Mouse (Mus musculus) embryo, embryonic 11.5 days (tissue): ENCODE data around the gene Dohh.

ENCODE experiments used
- DNase-seq: peaks from one replicate; pipeline ENCODE4 v3.0.0-alpha.2; 2012; ENCODE audit warnings: low read depth, low spot score

The Dohh gene

DNA sequence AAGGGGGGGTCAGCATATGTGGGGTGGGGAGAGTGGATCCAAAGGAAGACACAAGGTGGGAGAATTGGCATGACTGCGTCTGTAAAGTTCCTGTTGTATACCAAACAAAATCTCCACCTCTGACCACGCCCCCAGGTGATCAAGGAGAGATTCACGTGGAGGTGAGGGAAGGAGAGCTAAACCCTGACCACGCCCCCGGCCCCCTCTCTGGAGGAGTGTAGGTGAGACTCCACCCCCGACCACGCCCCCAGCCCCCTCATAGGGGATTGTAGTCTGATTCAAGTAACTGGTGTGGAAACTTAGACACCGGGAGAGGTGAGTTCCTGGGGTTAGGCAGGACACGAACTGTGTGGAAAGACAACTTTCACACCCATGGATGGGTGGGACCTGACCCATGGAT is 19.9 kb downstream of the Dohh start:
- no peak for DNase-seq

GRCm38 (mm10) chr10:81404720-81405119 is 20.5 kb downstream of the Dohh start:
- no peak for DNase-seq

- DNase-seq = no peak
Observed at GRCm38 (mm10) chr10:81405588-81406201, 21.5 kb downstream of the Dohh start.

GRCm38 (mm10) chr10:81406504-81407440 is 22.5 kb downstream of the Dohh start:
- DNase-seq = no peak

GRCm38 (mm10) chr10:81407539-81408423 is 23.6 kb downstream of the Dohh start:
- DNase-seq = no peak

GRCm38 (mm10) chr10:81408424-81408729 is 24.1 kb downstream of the Dohh start:
- no peak for DNase-seq

DNA sequence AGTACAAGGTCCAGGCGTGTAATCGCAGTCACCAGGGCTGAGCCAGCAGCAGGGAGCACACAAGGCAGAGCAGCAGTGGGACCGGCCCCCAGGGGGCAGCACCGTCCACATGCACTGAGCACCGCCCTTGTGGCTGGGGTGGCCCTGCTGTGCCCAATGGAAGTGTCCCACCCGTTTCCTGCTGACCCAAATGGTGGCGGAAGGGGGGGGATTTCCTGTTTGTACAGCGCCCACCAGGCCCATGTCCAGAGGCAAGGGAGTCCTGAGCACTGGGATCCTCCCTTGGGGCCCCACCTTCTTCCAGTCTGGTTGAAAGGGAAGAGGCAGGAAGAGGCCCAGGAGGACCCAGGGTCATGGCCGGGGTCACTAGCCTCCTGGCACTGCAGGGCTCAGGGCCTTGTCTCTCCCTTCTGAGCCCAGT is 24.7 kb downstream of the Dohh start:
- no peak for DNase-seq

DNA sequence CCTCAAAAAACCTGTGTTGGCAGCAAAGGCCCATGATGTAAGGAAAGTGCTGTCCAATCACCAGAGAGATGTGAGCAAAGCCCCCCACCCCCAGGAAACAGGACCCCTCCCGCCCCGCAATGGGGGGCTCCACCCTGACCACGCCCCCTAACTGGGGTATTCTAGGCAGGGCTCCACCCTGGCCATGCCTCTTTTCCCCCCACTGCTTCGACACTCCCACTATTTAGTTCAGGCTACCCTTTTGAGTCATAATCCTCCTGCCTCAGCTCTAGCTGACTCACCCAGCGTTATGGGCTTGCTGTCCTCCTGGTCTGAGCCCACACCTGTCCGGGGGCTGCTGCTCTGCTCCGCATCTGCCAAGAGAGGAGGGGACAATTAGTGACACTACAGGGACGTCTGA is 25.1 kb downstream of the Dohh start:
- no peak for DNase-seq

DNA sequence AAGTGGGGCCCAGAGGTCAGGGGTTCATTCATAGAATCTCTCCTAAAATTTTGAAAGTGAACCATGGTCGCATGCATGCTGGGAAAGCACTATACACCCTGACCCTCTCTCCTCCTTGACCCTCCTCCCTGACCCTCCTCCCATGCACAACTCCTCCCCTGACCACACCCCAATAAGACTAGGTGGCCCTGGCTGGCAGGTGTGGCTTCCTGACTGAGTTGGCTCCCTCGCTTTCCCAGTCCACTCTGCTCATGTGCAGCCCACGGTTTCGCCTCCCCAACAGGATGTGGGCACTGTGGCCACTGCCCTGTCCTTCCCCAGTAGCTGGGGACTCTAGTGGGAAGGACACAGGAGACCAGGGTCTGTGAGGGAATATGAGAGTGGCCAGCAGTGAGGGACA is 26.1 kb downstream of the Dohh start:
- DNase-seq = no peak

- DNase-seq = no peak
Observed at GRCm38 (mm10) chr10:81410981-81411380, 26.8 kb downstream of the Dohh start.

- DNase-seq = no peak
Observed at GRCm38 (mm10) chr10:81411471-81412400, 27.5 kb downstream of the Dohh start.

DNA sequence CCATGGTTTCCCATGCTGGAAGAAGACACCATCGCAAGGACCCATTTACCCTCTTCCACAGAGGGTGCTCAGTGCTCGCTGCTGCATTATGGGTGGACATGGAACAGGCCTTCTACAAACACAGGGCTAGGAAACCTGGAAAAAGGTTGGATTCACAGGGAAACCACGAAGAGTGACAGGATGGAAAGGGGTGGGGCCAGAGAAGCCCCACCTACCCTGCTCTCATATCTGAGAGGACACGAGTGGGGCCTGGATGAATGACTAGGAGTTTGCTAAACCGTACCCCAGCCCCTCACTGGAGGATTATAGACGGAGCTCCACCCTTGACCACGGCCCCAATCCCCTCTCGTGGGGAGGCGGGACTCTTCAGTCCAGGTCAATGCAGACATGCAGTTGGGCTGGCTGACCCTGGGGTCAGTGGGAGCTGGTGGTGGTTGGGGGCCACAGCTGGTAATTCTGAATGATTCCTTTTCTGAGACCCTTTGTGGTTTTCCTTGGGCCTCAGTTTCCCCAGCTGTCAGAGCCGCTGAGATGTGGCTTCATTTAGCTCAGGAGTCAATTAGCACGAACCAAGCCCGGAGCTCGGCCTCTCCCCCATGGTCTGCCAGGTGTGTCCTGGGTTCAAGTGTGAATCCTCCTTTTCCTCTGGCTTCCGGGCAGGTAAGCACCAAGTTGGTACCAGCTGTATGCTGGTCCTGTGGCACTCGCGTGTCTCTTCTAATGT is 28.5 kb downstream of the Dohh start:
- DNase-seq = no peak

- no peak for DNase-seq
Observed at GRCm38 (mm10) chr10:81413310-81414261, 29.4 kb downstream of the Dohh start.

DNA sequence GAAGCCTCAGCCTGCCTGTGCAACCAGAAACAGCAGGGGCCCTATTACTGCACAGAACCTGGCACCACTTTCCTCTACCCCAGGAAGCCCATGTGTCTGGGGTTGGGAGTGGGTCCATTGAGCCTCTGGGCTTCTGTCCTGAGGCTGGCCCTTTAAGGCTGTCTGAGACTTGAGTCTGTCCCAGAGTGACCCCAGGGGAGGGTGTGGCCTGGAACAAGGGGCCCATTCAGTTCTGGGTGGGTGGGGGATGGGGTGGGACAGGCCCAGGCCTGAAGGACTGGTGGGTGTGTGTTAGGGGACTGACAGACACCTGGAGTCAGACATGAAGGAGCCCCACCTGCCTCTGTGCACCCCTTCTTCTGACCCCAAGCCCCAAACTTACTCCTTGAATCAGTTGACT is 30.5 kb downstream of the Dohh start:
- no peak for DNase-seq

GRCm38 (mm10) chr10:81415146-81415545 is 30.9 kb downstream of the Dohh start:
- DNase-seq = no peak

DNA sequence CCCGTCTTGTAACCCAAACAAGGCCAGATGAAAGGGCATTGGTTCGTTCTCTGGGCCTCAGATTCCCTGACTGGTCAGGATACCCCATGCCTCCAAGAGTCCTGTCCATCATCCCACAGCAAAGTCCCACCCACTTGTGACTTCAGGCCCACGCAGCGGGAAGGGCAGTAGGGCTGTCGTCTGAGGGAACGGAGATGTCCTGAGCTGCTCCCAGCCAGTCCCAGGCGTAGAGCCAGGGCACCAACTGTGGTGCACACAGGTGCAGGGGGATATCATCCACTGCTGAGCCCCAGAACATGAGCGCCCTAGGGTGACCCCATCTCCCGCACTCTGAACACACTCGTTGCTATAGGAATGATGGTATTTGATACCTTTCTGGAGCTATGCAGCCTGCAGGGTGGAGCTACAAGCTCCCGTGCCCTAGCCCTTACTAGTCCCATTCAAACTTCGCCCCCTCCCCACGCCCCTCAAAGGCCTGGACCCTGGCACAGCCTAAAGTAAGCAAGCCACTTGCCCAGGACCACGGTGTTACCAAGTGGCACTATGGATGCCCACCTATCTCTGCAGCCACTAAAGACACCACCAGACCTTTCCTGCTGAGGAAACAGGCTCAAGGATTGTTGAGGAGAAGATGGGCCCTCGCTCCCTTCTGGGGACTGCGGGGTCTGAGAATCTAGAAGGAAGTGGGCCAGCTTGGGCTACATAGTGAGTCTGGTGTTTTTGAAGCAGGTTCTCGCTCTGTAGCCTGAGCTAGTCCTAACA is 31.5 kb downstream of the Dohh start:
- DNase-seq = no peak

DNA sequence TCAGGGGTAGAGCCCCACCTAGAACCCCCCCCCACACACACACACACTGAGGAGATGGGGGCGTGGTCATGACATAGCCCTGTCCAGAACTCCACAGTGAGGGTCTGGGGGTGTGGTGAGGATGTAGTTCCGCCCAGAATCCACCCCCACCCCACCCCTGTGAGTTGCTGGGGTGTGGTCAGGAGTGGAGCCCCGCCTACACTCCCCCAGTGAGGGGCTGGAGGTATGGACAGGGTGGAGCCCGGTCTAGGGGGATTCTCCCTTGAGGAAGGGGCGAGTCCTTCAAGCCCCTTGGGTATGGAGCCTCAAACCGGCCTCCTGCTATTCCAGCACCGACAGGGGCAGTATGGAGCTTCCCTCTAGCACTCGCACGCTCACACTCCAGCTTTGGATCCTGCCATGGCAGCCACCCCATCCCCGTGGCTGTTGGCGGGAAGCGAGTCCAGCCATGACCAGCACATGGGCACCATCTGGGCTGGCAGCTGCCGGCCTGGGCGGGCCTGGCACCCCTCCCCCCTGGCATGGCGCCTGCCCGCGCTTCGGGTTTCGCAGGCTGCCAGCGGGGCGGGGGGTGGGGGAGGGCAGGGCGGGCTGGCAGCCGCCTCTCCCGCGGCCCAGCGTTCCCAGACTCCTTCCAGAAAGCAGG is 32.5 kb downstream of the Dohh start:
- no peak for DNase-seq
